Mouse (Mus musculus) left cerebral cortex, postnatal 36 days (tissue): Measurements from ENCODE around the gene Hba-a2. TPM values are rescaled to one million over a fixed set of nuclear protein-coding genes. Genes with fewer than 3 reads are reported as not detected.
"Not testable (repeated sequence)": the region's sequence is repeated elsewhere in the genome, so short reads cannot be mapped to it uniquely, and the experiment has no call there.

Experiments used
- DNase-seq, 2 experiments: peaks; one replicate each; pipeline ENCODE4 v3.0.0; 2021 to 2022; ENCODE audit warnings: low spot score in 2 of 2, mixed read lengths in 1 of 2
- intact Hi-C: fragments of 180-260 bp; cut with DNase I; formaldehyde crosslinking; loops from one replicate; pipeline ENCODE4 v1.15.1; 2025
- total RNA-seq, 2 experiments: library from RNA; stranded (reverse); gene quantifications; 2 replicates each; pipeline ENCODE4 v1.2.3; 2021

Gene Hba-a2
- total RNA-seq, 2 experiments from 2014 or later = 345 to 363 TPM

DNA sequence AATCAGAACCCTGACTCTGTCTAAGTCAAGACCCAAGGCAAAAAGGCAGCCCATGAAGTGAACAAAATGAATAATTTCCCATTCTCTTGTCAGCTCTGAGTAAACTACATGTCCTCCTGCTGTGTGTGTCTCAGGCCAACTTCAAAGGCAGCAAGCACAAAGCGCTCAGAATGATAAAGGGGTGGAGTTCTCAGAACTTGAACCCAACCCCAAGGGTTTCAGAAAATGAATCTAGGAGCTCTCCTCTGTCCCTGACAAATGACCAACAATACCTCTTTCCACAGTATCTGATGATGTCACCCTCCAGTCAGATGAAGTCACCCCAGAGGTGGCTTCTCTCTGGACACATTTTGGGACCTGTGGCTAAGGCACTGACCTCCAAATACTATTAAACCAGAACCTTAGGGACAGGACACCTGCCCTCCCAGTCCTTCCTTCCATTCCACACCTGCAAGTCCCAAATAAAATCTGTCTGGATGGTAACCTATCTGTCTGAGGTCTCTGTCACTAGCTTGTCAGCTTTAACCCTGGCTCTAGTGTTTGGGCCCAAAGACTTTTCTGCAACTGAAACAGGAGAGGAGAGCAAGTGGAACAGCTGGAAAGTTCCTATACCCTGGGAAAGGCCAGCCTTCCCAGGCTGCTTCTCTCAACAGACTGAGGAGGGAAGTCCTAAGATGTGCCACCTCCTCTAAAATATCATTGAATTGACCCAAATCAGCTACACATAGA, 14.7 kb upstream of the Hba-a2 start:
- no peak for DNase-seq
- intact Hi-C loops = no loop called here

DNA sequence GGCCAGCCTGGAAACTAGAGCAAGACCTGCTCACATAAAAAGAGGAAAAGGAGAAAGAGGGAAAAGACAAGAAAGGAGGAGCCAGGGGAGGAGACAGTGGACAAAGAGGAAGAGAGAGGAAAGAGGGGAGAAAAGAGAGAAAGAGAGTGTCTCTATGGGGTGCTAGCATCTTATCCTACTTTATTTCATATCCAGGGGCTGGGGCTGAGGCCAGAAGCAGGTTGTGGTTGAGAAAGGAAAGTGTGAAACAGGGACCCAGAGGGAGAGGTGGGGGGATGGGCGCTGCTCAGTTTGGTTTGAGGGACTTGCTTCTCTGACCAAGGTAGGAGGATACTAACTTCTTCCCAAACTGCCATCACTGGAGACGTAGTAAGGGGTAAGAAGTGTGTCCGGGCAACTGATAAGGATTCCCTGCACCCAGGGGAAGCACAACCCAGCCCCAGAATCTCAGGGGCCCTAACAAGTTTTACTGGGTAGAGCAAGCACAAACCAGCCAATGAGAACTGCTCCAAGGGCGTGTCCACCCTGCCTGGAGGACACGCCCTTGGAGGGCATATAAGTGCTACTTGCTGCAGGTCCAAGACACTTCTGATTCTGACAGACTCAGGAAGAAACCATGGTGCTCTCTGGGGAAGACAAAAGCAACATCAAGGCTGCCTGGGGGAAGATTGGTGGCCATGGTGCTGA, 13.1 kb upstream of the Hba-a2 start, which contains the start of gene Hba-a1:
Gene Hba-a1 (plus strand): TSS at position 421 of the 687 bp plus-strand sequence.
- DNase-seq, intact Hi-C loops: not testable (repeated sequence)

DNA sequence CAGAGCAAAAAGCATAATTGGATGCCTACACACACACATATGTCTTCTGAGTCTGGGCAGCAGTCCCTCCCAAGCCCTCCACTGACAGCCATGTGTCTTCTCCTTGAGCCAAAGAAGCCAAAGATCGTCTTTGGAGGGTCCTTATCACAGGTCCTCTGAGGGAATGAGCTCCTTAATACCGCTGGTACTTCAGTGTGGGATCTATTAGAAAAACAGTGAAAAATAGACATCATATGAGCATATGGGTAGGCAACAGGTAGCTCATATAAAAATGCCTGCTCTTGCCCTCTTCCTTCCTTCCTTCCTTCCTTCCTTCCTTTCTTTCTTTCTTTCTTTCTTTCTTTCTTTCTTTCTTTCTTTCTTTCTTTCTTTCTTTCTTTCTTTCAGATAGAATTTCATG, 11.7 kb upstream of the Hba-a2 start:
- DNase-seq, intact Hi-C loops: not testable (repeated sequence)

DNA sequence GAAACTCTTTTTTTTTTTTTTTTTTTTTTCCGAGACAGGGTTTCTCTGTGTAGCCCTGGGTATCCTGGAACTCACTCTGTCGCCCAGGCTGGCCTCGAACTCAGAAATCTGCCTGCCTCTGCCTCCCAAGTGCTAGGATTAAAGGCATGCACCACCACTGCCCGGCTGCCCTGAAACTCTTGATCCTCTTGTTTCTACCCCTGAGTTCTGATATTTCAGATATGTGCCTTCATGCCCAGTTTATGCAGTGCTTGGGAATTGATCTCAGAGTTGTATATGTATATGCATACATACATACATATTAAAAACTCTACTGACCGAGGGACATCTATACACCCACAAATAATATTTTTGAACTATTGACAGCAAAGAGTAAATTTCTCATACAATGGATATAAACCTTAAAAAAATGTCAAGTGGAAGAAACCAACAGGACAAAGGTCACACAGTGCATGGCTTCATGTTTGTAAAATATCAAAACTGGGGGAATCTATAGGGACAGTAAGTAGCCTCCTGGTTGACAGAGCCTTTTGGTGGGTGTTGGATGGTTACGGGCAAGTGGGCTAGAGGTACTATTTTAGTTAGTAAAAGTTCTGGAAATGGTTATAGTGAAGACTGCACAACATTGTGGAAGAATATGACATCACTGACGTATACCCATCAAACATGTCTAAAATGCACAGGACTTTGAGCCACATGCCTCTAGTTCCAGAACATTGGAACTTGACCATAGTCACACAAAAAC, 11.1 kb upstream of the Hba-a2 start:
- DNase-seq = no peak

DNA sequence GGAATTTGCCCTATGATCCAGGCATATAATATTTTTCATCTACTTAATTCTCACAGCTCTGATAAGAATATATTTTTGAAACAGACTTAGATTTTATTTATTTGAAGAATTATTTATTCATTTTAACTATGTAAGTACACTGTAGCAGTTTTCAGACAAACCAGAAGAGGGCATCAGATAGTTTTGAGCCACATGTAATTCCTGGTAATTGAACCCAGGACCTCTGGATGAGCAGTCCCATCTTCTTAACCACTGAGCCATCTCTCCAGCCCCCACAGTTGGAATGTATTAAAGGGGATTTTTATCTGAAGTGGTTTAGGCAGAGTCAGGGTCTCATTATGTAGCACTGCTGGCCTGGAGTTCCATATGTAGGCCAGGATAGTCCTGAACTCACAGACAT, 10.4 kb upstream of the Hba-a2 start:
- DNase-seq, intact Hi-C loops: not testable (repeated sequence)

More for the DNA sequence above, 11.1 kb upstream of the Hba-a2 start:
- intact Hi-C loops = no loop called here

DNA sequence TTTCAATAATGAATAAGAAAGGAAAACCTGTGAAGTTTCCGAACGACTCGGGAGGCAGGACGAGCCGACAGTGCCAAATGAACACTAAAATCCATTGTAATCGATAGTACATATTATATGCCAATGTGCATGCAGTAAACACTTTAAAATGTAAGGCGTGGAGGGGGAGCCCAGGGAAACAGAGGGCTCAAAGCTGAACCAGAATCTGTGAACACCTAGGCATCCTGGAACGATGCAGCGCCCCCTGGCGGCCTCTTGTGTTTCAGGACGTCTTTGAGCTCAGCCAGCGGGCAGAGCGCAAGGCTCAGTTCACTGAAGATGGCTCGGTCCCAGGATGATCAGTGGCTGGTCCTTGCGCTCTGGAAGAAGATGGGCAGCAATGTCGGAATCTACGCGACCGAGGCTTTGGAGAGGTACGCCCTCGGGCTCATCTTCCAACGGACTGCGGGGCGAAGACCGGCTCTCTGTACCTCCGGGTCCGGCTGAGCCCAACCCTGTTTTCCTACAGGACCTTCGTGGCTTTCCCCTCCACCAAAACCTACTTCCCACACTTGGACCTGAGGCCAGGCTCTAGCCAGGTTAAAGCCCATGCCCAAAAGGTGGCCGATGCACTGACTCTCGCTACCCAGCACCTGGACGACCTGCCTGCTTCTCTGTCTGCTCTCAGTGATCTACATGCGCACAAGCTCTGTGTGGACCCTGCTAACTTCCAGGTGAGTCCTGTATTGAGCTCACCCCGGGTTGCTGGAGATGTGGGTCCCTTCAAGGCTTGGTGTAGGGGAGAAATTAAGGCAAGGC, 9.4 kb upstream of the Hba-a2 start, which contains the start of gene Hbq1b:
Gene Hbq1b (plus strand): TSS at position 271 of the 798 bp plus-strand sequence.
- intact Hi-C loops = not testable (repeated sequence)
- DNase-seq = peak; percentile 68 to 82

DNA sequence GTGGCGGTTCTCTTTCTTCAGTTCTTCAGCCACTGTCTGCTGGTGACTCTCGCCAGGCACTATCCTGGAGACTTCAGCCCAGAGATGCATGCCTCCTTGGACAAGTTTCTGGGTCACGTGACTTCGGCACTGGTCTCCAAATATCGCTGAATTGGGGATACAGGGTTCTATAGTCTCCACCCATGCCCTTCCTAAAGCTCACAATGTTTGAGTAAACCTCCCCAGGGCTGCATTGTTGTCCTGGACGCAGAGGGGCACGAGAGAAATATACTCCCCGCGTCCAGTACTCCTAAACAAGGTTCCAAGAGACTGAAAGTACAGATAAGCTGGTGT, 8.8 kb upstream of the Hba-a2 start:
- intact Hi-C loops = no loop called here
- no peak for DNase-seq

DNA sequence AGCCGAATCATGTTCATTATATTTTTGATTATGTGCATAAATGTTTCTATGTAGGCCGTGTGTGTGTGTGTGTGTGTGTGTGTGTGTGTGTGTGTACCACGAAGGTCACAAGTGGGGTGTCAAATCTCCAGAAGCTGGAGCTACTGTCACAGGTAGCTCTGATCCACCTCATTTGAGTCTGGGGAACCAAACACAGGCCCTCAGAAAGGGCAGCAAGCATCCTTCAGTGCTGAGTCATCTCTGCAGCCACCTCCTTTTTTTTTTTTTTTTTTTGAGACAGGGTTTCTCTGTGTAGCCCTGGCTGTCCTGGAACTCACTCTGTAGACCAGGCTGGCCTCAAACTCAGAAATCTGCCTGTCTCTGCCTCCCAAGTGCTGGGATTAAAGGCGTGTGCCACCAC, 3.5 kb upstream of the Hba-a2 start:
- intact Hi-C loops, DNase-seq: not testable (repeated sequence)

DNA sequence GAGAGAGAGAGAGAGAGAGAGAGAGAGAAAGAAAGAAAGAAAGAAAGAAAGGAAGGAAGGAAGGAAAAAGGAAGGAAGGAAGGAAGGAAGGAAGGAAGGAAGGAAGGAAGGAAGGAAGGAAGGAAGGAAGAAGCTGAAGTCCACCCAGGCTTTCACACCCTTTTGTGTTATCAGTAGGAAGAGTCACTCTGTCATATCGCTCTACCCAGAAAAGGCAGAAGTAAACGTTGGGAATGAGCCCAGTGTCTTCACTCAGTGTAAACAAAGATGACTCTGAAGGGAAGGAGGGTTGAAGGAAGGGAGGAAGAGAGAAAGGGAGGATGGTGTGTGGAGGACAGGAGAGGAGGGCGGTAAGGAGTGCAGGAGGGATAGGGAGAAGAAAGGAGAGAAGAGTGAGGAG, 2.8 kb upstream of the Hba-a2 start:
- intact Hi-C loops, DNase-seq: not testable (repeated sequence)

DNA sequence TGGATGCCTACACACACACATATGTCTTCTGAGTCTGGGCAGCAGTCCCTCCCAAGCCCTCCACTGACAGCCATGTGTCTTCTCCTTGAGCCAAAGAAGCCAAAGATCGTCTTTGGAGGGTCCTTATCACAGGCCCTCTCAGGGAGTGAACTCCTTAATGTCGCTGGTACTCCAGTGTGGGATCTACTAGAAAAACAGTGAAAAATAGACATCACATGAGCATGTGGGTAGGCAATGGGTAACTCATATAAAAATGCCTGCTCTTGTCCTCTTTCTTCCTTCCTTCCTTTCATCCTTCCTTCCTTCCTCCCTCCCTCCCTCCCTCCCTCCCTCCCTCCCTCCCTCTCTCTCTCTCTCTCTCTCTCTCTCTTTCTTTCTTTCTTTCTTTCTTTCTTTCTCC, 1.1 kb downstream of the Hba-a2 start:
- intact Hi-C loops = not testable (repeated sequence)

DNA sequence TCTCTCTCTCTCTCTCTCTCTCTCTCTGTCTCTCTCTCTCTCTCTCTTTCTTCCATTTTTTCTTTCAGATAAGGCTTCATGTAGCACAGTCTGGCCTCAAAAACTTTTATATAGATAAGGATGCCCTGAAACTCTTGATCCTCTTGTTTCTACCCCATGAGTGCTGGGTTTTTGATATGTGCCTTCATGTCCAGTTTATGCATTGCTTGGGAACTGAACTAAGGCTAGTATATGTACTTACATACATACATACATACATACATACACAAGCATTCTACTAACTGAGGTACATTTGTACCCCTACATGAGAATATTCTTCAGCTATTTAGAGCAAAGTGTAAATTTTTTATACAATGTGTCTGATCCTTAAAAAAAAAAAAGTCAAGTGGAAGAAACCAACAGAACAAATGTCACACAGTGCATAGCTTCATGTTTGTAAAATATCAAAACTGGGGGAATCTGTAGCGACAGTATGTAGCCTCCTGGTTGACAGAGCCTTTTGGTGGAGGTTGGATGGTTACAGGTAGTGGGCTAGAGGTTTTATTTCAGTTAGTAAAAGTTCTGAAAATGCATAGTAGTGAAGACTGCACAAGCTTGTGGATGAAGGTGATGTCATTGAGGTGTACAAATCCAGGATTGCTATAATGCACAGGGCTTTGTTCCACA, 1.7 kb downstream of the Hba-a2 start:
- intact Hi-C loops = no loop called here

More for the DNA sequence above, 1.1 kb downstream of the Hba-a2 start:
- not testable (repeated sequence) for DNase-seq

DNA sequence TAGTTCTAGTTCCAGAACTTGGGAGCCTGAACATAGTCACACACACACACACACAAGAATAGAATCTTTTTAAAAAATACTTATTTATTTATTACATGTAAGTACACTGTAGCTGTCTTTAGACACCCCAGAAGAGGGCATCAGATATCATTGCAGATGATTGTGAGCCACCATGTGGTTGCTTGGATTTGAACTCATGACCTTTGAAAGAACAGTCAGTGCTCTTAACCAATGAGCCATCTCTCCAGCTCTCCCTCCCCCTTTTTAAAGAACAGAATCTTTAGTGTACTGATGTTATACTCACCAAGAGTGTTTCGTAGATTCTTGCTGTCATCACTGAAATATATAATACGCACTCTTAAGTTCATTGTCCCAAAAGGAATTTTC, 2.2 kb downstream of the Hba-a2 start:
- DNase-seq = no peak
- intact Hi-C loops = no loop called here

More for the DNA sequence above, 1.7 kb downstream of the Hba-a2 start:
- DNase-seq = no peak

DNA sequence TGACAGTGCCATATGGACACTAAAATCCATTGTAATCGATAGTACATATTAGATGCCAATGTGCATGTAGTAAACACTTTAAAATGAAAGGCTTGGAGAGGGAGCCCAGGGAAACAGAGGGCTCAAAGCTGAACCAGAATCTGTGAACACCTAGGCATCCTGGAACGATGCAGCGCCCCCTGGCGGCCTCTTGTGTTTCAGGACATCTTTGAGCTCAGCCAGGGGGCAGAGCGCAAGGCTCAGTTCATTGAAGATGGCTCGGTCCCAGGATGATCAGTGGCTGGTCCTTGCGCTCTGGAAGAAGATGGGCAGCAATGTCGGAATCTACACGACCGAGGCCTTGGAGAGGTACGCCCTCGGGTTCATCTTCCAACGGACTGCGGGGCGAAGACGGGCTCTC, 3.6 kb downstream of the Hba-a2 start, which contains the start of gene Hbq1a:
Gene Hbq1a (plus strand): TSS at position 205 of the 400 bp plus-strand sequence.
- intact Hi-C loops = not testable (repeated sequence)

DNA sequence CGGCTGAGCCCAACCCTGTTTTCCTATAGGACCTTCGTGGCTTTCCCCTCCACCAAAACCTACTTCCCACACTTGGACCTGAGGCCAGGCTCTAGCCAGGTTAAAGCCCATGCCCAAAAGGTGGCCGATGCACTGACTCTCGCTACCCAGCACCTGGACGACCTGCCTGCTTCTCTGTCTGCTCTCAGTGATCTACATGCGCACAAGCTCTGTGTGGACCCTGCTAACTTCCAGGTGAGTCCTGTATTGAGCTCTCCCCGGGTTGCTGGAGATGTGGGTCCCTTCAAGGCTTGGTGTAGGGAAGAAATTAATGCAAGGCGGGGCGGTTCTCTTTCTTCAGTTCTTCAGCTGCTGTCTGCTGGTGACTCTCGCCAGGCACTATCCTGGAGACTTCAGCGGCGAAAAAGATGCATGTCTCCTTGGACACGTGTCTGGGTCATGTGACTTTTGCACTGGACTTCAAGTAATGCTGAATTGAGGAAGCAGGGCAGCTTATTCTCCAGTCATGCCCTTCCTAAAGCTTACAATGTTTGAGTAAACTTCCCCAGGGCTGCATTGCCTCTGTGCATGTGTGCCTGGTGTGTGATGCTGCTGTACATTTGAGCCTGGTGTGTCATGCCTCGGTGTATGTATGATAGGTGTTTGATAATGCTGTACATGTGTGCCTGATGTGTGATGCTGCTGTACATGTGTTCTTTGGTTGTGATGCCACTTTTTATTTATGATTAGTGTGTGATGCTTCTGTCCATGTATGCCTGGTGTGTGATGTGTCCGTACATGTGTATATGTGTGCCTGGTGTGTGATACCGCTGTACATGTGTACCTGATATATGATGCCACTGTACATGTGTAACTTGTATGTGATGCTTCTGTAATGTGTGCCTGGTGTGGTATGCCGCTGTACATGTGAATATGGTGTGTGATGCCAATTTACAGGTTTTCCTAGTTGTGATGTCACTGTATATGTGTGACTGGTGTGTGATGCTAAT, 4.3 kb downstream of the Hba-a2 start:
- peak in 1 of 2 experiments; percentile 13 for DNase-seq

More for the DNA sequence above, 3.6 kb downstream of the Hba-a2 start, which contains the start of gene Hbq1a:
- DNase-seq = peak; percentile 46 to 54

DNA sequence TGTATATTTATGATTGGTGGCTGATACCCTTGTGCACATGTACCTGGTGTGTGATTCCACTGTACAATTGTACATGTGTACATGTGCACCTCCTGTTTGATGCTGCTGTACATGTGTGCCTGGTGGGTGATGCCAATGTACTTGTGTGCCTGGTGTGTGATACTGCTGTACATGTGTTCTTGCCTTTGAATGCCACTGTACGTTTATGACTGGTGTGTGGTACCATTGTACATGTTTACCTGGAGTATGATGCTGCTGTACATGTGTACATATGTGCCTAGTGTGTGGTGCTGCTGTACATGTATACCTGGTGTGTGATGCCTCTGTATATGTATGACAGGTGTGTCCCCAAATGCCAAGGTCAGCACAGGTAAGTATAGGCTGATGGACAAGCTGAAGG, 5.2 kb downstream of the Hba-a2 start:
- no peak for DNase-seq
- intact Hi-C loops = no loop called here

More for the DNA sequence above, 4.3 kb downstream of the Hba-a2 start:
- intact Hi-C loops = no loop called here

DNA sequence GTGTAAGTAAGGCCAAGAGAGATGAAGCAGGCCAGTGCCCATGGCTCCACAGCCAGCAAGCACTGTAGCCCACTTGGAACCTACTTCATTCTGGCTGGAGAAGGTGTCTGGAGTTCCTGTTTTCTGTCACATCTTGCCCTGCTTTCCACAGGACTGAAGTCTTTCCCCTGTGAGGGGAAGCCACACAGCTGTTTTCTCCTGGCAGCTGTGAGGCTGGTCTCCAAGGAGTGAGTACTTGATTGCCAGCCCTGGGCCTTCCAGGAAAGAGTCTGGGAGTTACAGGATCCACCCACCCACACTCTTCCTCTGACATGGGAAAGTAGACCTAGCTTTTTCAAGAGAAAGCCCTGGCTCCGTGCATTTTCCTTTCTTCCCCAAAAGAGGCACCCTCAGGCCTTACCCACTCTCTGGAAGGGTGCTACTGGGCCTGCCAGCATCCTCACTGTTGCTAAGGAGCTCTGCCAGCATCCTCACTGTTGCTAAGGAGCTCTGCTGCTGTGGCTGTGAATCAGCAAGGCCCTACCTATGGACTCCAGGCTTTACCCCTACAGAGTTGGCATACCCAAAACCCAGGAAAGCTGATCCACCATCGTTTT, 6.6 kb downstream of the Hba-a2 start:
- intact Hi-C loops = no loop called here
- DNase-seq = peak; percentile 43 to 45

DNA sequence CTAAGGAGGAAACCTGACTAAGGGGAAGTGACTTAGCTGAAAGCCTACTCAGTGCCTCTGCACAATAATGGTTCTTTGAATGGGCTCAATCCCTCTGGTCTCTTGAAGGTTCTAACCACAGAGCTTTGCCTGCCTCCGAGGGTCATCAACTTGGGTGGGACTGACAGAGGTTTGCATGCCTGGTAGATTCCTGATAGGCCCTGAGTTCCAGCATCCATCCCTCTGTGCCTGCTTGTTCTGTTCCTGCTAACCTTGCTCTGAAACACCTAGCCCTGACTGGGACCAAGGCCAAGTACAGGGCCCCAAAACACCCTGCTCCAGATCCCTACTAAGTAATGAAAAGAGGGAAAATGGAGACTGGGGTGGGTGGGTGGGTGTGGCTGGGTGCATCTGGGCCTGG, 7.2 kb downstream of the Hba-a2 start:
- no peak for DNase-seq
- intact Hi-C loops = no loop called here
